Mouse (Mus musculus): Measurements from ENCODE around the gene Wasf3.
"Not testable (repeated sequence)": the region's sequence is repeated elsewhere in the genome, so short reads cannot be mapped to it uniquely, and the experiment has no call there.

The Wasf3 gene

GRCm38 (mm10) chr5:146401012-146401411, 16.2 kb downstream of the Wasf3 start:
- CTCF ChIA-PET: not testable (repeated sequence)

GRCm38 (mm10) chr5:146402311-146402710, 17.5 kb downstream of the Wasf3 start:
- CTCF ChIA-PET: no interaction called here

- CTCF ChIA-PET: no interaction called here
Measured at GRCm38 (mm10) chr5:146403923-146404322, 19.1 kb downstream of the Wasf3 start.

- CTCF ChIA-PET: no interaction called here
Measured at GRCm38 (mm10) chr5:146406133-146406532, 21.3 kb downstream of the Wasf3 start.

DNA sequence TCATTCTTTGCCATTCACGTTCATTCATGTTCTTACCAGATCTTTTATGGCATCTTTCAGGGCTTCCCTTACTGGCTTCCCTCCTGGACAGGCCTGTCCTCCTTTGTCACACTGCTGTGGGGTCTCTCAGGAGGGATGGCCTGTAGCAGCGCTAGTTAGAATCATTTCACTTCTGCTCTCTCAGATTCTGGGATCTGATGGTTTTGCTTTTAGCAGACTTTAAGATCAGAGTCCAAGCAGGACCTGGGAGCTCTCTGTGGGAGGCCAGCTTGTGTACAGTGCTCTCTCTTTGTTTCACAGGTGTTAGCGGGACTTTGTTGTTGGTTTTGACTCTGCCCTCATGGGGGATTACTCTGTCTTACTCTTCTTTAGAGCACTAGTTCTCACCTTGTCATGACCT, 23.0 kb downstream of the Wasf3 start:
- CTCF ChIA-PET: no interaction called here

DNA sequence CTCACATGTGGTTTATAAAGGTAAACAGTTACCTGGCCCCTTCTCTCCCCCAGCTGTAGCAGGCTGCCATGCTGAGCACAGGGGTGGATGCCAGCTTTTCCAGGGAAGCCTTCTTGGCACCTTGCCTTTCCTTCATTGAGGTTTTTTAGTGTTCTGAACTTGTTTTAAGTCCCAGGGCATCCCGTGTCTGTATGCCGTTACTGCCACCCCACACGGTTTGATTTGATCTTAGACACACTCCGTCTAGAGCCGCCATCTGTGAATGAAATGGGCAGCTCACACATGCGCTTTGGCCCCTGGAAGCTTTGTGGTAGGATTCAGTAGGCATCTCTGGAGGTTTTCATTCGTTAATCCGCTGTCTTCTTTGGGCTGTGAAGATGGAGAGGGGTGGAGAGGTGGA, 23.8 kb downstream of the Wasf3 start:
- CTCF ChIA-PET: no interaction called here

GRCm38 (mm10) chr5:146410821-146411220, 26.0 kb downstream of the Wasf3 start:
- CTCF ChIA-PET: no interaction called here

GRCm38 (mm10) chr5:146412743-146413430, 28.1 kb downstream of the Wasf3 start:
- CTCF ChIA-PET: no interaction called here

DNA sequence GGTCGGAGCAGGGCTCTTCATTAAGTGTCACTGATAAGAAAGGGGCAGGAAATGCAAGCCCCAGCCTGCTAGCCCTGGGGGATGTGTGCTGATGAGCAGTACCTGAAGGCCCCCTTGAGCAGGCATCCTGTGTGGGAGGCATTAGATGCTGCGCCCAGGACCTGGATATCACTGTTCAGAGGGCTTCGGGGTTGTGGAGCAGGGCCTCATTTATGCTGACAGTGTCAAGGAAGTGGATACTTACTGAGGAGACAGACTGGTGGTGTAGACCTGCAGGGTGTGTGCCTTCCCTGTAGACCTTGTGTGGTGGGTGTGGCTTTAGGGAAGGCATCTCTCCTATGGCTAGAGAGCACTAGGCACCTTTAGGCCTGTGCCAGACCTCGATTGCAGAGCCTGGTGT, 29.8 kb downstream of the Wasf3 start:
- CTCF ChIA-PET: no interaction called here

GRCm38 (mm10) chr5:146415218-146415617, 30.4 kb downstream of the Wasf3 start:
- CTCF ChIA-PET: no interaction called here

GRCm38 (mm10) chr5:146416331-146417110, 31.7 kb downstream of the Wasf3 start:
- CTCF ChIA-PET: no interaction called here

GRCm38 (mm10) chr5:146418092-146418491, 33.3 kb downstream of the Wasf3 start:
- CTCF ChIA-PET: no interaction called here

- CTCF ChIA-PET: no interaction called here
Measured at GRCm38 (mm10) chr5:146420081-146420480, 35.3 kb downstream of the Wasf3 start.

- CTCF ChIA-PET: no interaction called here
Measured at GRCm38 (mm10) chr5:146424711-146425326, 40.0 kb downstream of the Wasf3 start.

DNA sequence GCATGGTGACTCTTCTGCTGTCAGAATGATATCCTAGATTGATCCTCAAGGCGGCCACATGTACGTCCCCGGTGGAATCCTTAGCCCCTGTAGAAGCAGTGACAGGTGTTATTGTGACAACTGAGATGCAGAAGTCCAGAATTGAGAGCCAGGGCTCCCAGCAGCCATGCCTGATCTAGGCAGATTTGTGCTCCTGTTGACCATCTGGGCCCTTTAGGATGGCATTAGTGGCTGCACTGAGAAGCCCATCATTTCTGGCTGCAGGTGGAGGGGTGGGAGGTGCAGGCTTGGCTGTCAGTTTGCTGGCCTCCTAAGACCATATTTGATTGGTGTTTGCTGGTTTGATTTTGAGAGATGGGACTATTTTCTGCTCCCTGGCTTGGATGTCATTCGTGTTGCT, 40.9 kb downstream of the Wasf3 start:
- CTCF ChIA-PET: no interaction called here

GRCm38 (mm10) chr5:146428109-146428508, 43.3 kb downstream of the Wasf3 start:
- CTCF ChIA-PET: no interaction called here

DNA sequence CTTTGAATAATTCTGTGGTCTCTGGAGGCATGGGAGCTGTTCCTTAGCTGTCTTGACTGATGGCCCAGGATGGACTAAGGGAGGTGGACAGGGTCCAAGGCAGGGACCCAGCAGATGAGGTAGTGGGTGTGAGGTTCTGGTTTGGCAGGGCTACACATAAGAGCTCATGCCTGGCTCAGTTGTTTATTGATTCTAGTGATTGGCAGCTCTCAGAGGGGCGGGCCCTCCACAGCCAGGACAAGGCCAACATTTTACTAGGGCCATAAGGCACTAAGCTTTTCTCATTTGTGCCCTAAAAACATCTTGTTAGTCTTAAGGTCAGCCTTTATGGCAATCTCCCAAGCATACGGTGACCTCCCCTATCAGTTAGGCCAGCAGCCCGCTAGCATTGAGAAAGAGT, 47.0 kb downstream of the Wasf3 start:
- CTCF ChIA-PET: no interaction called here

- CTCF ChIA-PET: no interaction called here
Measured at GRCm38 (mm10) chr5:146432476-146432875, 47.7 kb downstream of the Wasf3 start.

DNA sequence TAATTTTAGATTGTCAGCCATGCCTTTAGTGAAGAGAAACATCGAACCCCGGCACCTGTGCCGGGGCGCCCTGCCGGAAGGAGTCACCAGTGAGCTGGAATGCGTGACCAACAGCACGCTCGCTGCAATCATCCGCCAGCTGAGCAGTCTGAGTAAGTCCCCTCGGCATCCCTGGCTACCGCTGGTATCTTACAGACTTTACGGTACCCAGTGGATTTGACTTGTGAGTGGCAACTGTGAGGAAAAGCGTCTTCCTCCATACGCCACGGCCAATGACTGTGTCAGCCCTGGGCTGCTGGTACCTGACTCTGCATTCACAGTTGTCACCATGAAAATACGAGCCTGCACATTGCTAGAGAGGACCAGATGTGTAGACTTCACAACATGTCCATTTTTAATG, 50.5 kb downstream of the Wasf3 start:
- CTCF ChIA-PET: no interaction called here

DNA sequence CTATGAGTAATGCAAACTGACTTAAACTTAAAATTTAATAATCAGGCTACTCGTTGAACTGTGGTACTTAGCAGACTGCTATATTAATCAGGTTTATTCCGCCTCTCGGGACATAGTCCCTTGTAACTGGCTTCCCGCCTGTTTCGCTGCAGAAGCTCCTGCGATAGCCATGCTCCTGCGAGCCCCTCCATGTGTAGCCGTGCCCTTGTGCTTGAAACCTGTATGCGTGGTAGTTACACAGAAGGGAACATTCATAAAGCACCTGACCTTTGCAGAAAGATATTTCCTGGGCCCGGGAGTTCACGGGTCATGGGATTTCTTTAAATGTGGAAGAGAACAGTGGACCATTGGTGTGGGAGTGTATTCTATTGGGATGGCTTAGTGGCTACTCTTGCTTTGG, 52.0 kb downstream of the Wasf3 start:
- CTCF ChIA-PET: no interaction called here

DNA sequence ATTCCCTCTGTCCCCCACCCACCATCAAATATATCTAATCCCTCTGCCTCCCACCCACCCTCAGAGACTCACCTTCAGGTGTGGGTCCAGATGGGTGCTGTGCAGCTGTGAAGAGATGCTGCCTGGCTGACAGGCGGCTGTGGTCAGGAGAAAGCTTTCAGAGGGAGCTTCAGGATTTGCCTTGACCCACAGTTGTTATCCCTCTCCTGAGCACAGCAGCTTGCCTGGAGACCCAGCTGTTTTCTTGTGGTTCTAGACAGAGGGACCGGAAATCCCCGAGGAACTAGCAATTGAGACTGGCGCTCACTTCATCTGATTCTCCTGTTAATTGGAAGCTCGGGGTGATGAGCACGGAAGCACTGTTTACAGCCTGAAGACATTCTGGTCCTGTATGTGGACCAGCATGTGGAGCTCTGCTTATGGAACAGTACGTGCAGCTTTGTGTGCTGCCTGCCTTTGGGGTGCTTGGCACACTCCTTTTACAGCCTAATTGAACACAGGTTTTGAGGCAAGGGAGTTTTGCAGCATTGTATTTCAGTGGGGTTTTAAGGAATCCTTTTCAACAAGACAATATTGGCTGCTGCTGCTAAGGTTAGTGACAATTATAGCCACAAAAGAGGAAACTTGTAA, 54.5 kb downstream of the Wasf3 start:
- CTCF ChIA-PET: no interaction called here

DNA sequence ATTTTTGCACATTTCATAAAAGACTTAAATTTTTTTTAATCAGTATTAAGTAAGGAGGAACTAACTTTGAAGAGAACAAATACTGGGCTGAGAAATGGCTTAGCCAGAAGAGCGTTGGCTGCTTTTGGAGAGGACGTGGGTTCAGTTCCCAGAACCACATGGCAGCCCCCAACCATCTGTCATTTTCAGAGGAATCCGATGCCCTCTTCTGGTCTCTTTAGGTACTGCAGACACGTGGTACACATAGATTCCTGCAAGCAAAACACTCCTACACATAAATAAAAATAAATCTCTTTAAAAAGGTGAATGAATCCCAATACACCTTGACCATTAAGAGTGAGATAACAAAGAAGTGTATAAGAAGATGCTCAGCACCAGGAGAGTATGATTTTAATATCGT, 55.5 kb downstream of the Wasf3 start:
- CTCF ChIA-PET: no interaction called here

GRCm38 (mm10) chr5:146442767-146443166, 58.0 kb downstream of the Wasf3 start:
- CTCF ChIA-PET: no interaction called here

All from spleen, embryonic (tissue).